8 mouse cellular contexts compared by ENCODE assay signal in genomic region chr2:143945466-143946075, GRCm38 (mm10). TPM values are rescaled to one million over a fixed set of nuclear protein-coding genes. Genes with fewer than 3 reads are reported as not detected.
DNase-seq lines count a peak whose midpoint lies in the region; ATAC-seq lines count a peak whose summit lies in the region.

No protein-coding gene starts in this region.

- peaks cover 84% of the 10 kb centered on the region for H3K36me3 ChIP-seq in forebrain, embryonic 12.5 days (replicated peaks)
- H3K36me3 ChIP-seq in forebrain, embryonic 10.5 days (replicated peaks), result peaks cover 97% of the 10 kb centered on the region

- DNase-seq in forebrain, embryonic 10.5 days (ENCODE audit: extremely low spot score, low spot score), result no peak
- DNase-seq in 3T3-L1 (ENCODE audit: low read depth, low spot score), result peak; percentile 59
- peak; percentile 24 for DNase-seq in adrenal gland, adult 8-10 months
- peak; percentile 49 for DNase-seq in kidney, postnatal 14 days
- no peak for DNase-seq in left cerebral cortex, adult 8-10 months (ENCODE audit: low spot score in 2 of 2)
- DNase-seq in cerebellum, postnatal 14 days, result no peak

- H3K4me1 ChIP-seq in forebrain, embryonic 12.5 days, result no peaks in the 10 kb centered on the region
- no peaks in the 10 kb centered on the region; the same call in 1 of the 2 replicates for H3K4me1 ChIP-seq in forebrain, embryonic 10.5 days

- no peaks in the 10 kb centered on the region for H3K27me3 ChIP-seq in forebrain, embryonic 12.5 days
- no peaks in the 10 kb centered on the region for H3K27me3 ChIP-seq in forebrain, embryonic 10.5 days (ENCODE audit: poor library complexity, severe bottlenecking)

- H3K9me3 ChIP-seq in forebrain, embryonic 12.5 days, result no peaks in the 10 kb centered on the region
- H3K9me3 ChIP-seq in forebrain, embryonic 10.5 days, result no peaks in the 10 kb centered on the region

- H3K27ac ChIP-seq in forebrain, embryonic 12.5 days, result no peak overlapping the region
- H3K27ac ChIP-seq in forebrain, embryonic 10.5 days, result no peak overlapping the region

- WGBS in forebrain, embryonic 12.5 days, result 92% methylated on average over 7 of the region's 7 CpGs
- WGBS in forebrain, embryonic 10.5 days, result 92% methylated on average over 7 of the region's 7 CpGs

- no peak overlapping the region for H3K4me3 ChIP-seq in forebrain, embryonic 12.5 days (replicated peaks)
- no peak overlapping the region for H3K4me3 ChIP-seq in forebrain, embryonic 10.5 days

- H3K4me2 ChIP-seq in forebrain, embryonic 12.5 days, result no peak overlapping the region

- ATAC-seq in forebrain, embryonic 12.5 days (ENCODE audit: low FRiP score), result 0 out of 2 replicates have a peak, but pooled peaks have one; percentile 12
- ATAC-seq in monocyte, adult 5-6 weeks (replicated peaks; ENCODE audit: insufficient number of reproducible peaks, low FRiP score, low TSS enrichment, poor library complexity, severe bottlenecking), result peak; percentile 45; the same call in 1 of the 2 replicates

- H3K9ac ChIP-seq in forebrain, embryonic 12.5 days, result no peak overlapping the region

RNA-seq across cellular contexts. Expression of gene Dstn, which starts 30.5 kb away (rescaled TPM):
- polyA plus RNA-seq in forebrain, embryonic 12.5 days (2016; fragmentation: Nextera tagmentation; extraction: Ambion mirVana), result 366 and 389 TPM in 2 replicates
- polyA plus RNA-seq in forebrain, embryonic 10.5 days (2016; fragmentation: Nextera tagmentation; extraction: Ambion mirVana), result 275 and 290 TPM in 2 replicates
- total RNA-seq in adrenal gland, adult 8-10 months (2022), result 100 to 1,000 TPM; 210 to 277 (median 238) TPM
- 109 to 168 TPM (median 146 TPM) in 3 replicates for total RNA-seq in monocyte, adult 5-6 weeks (2017)
- 100 to 1,000 TPM; 158 to 180 (median 166) TPM for total RNA-seq in left cerebral cortex, adult 8-10 months (2022)

Comparison
In these comparisons a context has a peak if more than half of its experiments do, and no peak if none do; other contexts are left out.
1. DNase-seq: peak in 3T3-L1 (single experiment), adrenal gland, adult 8-10 months (single experiment) and kidney, postnatal 14 days (single experiment); none in forebrain, embryonic 10.5 days (single experiment), left cerebral cortex, adult 8-10 months (0 of 2) and cerebellum, postnatal 14 days (0 of 2).